Mouse (Mus musculus) hindbrain, embryonic 16.5 days (tissue): ENCODE measurements around the gene Gprasp1. TPM values are rescaled to one million over a fixed set of nuclear protein-coding genes. Genes with fewer than 3 reads are reported as not detected.
"Not testable (repeated sequence)": the region's sequence is repeated elsewhere in the genome, so short reads cannot be mapped to it uniquely, and the experiment has no call there.

ENCODE experiments used
- ATAC-seq: fragments of 200-750 bp; cut with Nextera tagmentation; 2 replicates; pipeline ENCODE4 v1.8.0; 2017; ENCODE audit warnings: moderate TSS enrichment, moderate library complexity
- H3K27ac ChIP-seq: fragments of 300-500 bp; sonication (generic); 2 replicates; pipeline ENCODE4 v1.5.1; 2014; ENCODE audit warnings: low read depth, mild to moderate bottlenecking, control low read depth, low read length, moderate library complexity
- H3K27me3 ChIP-seq: fragments of 300-500 bp; sonication (generic); replicated peaks from 2 replicates; pipeline ENCODE4 v1.6.1; 2014; ENCODE audit warnings: low read length; ENCODE audit not compliant: control insufficient read depth, insufficient read depth
- H3K36me3 ChIP-seq: fragments of 300-500 bp; sonication (generic); 2 replicates; pipeline ENCODE4 v1.6.1; 2014; ENCODE audit warnings: mild to moderate bottlenecking, low read length, moderate library complexity, mixed read lengths; ENCODE audit not compliant: control insufficient read depth, insufficient read depth
- H3K4me1 ChIP-seq: fragments of 300-500 bp; sonication (generic); 2 replicates; pipeline ENCODE4 v1.6.1; 2014; ENCODE audit warnings: low read depth, low read length; ENCODE audit not compliant: control insufficient read depth, insufficient read depth
- H3K4me2 ChIP-seq: fragments of 300-500 bp; sonication (generic); 2 replicates; pipeline ENCODE4 v1.6.1; 2014; ENCODE audit warnings: mild to moderate bottlenecking, low read length, control low read depth, moderate library complexity
- H3K4me3 ChIP-seq: fragments of 300-500 bp; sonication (generic); 2 replicates; pipeline ENCODE4 v1.5.1; 2014; ENCODE audit warnings: mild to moderate bottlenecking, low read length, control low read depth, moderate library complexity
- H3K9ac ChIP-seq: fragments of 300-500 bp; sonication (generic); 2 replicates; pipeline ENCODE4 v1.6.1; 2014; ENCODE audit warnings: low read depth, mild to moderate bottlenecking, control low read depth, low read length, moderate library complexity
- H3K9me3 ChIP-seq: fragments of 300-500 bp; sonication (generic); 2 replicates; pipeline ENCODE4 v1.6.1; 2014; ENCODE audit warnings: mild to moderate bottlenecking, low read length, moderate library complexity; ENCODE audit not compliant: control insufficient read depth
- WGBS: fragments of 180-500 bp; shearing (Covaris S2); extraction: QIAGEN DNeasy Blood & Tissue Kit; methylation state at CpG from one replicate; pipeline ENCODE4 v1.1.7; 2014; 5-methylcytosine and 5-hydroxymethylcytosine counted together
- microRNA counts: library from miRNA; unstranded; fragments of <30 nt; microRNA quantifications from one replicate; lab custom pipeline; 2016
- microRNA-seq: library from miRNA; unstranded; fragments of <30 nt; microRNA quantifications from one replicate; pipeline ENCODE4, GENCODE M21; 2017
- polyA plus RNA-seq: library from polyadenylated mRNA; unstranded; fragments of >200 nt; fragmentation: Nextera tagmentation; extraction: Ambion mirVana; gene quantifications from 2 replicates; pipeline ENCODE4 v1.2.1, GENCODE M21; 2015

The Gprasp1 gene
- polyA plus RNA-seq, 1 experiment from 2014 or later, result 236 TPM

GRCm38 (mm10) chrX:135804149-135804548 lies 61.6 kb downstream of the Gprasp1 start:
- H3K9me3 ChIP-seq, result no peaks in the 10 kb centered on the region
- no peak overlapping the region for H3K4me2 ChIP-seq
- ATAC-seq, result no peak
- H3K4me1 ChIP-seq, result no peaks in the 10 kb centered on the region
- WGBS, result 86% methylated on average over 3 of the region's 3 CpGs
- no peak overlapping the region for H3K4me3 ChIP-seq
- no peak overlapping the region for H3K9ac ChIP-seq
- H3K27ac ChIP-seq, result no peak overlapping the region
- H3K36me3 ChIP-seq, result no peaks in the 10 kb centered on the region
- H3K27me3 ChIP-seq, result no peaks in the 10 kb centered on the region

- ATAC-seq, result peak; percentile 60
- Histone ChIP-seq H3K4me1 (no peaks in the 10 kb centered on the region), H3K36me3 (no peaks in the 10 kb centered on the region), H3K27ac (no peak overlapping the region), H3K4me2 (no peak overlapping the region), H3K4me3 (no peak overlapping the region), H3K27me3 (no peaks in the 10 kb centered on the region), H3K9me3 (no peaks in the 10 kb centered on the region), H3K9ac (no peak overlapping the region)
- WGBS, result 14% methylated on average over 1 of the region's 1 CpGs
Observed at GRCm38 (mm10) chrX:135805780-135806179, 63.2 kb downstream of the Gprasp1 start.

- H3K9me3 ChIP-seq, H3K27ac ChIP-seq, H3K36me3 ChIP-seq, ATAC-seq, H3K27me3 ChIP-seq, H3K4me3 ChIP-seq, H3K9ac ChIP-seq, H3K4me2 ChIP-seq, H3K4me1 ChIP-seq: not testable (repeated sequence)
- 47% methylated on average over 1 of the region's 1 CpGs for WGBS
Observed at GRCm38 (mm10) chrX:135835896-135836295, 93.4 kb downstream of the Gprasp1 start.

- Histone ChIP-seq H3K27me3 (no peaks in the 10 kb centered on the region), H3K27ac (peak overlapping the region; percentile 49), H3K36me3 (no peaks in the 10 kb centered on the region), H3K4me2 (peak overlapping the region; percentile 55; the same call in 1 of the 2 replicates), H3K4me1 (no peaks in the 10 kb centered on the region), H3K4me3 (no peak overlapping the region), H3K9me3 (no peaks in the 10 kb centered on the region), H3K9ac (no peak overlapping the region)
- ATAC-seq, result no peak
- 59% methylated on average over 2 of the region's 2 CpGs for WGBS
Observed at GRCm38 (mm10) chrX:135837896-135838295, 95.4 kb downstream of the Gprasp1 start.

DNA sequence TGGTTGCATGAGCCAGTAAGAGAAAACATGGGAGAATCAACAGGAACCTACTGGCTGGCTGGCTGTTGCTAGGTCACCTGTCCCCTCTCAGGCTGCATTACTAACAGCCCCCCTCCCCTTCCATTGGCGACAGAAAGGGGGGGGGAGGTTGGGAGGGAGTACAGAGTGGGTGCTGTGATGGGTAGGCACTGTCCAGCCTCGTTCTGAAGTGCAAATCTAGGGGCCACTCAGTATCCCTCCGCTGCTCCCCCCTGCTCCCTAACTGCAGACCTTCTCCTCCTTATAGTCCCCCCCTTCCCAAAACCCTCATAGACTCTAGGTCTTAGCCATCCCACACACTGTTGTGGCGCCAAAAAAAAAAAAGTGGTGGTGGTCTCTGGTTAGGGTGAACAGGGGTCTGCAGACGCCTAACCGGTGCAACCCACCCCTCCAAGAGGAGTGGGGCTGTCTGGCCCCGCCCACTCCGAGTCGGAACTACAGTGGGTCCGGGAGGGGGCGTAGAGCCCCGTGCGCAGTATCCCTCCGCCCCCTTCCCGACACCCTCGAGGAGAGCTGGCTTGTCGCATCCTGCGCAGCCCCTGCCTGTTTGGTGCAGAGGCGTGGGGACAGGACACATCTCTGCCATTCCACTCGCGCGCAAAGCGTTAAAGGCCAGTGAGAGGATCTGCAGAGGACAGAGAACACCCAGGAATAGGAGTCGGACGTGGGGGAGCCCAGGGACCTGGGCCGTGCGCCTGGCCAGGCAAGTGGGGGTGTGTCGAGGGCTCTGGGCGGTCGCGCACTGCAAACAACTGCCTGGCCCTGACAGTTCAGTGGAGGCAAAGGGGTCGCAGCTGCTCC lies 96.2 kb downstream of the Gprasp1 start, which contains the start of gene Gprasp2:
TSS of gene Gprasp2 (plus strand) at position 514 of the 840 bp plus-strand sequence.
- H3K36me3 ChIP-seq, H3K27me3 ChIP-seq, H3K4me1 ChIP-seq, H3K9me3 ChIP-seq: not testable (repeated sequence)
- peak within 1 kb of the TSS; percentile 72 for H3K27ac ChIP-seq
- 21% methylated on average over 22 of the region's 32 CpGs for WGBS
- ATAC-seq, result peak; percentile 92
- H3K4me2 ChIP-seq, result peak within 1 kb of the TSS; percentile 55
- peak within 1 kb of the TSS; percentile 59 for H3K4me3 ChIP-seq
- peak within 1 kb of the TSS; percentile 79 for H3K9ac ChIP-seq

- ATAC-seq, result peak; percentile 48
- Histone ChIP-seq H3K4me2 (peak overlapping the region; percentile 55), H3K4me3 (peak overlapping the region; percentile 59), H3K27ac (peak overlapping the region; percentile 72), H3K9ac (peak overlapping the region; percentile 79)
- 19% methylated on average over 14 of the region's 17 CpGs for WGBS
- not testable (repeated sequence) for H3K9me3 ChIP-seq, H3K27me3 ChIP-seq, H3K36me3 ChIP-seq, H3K4me1 ChIP-seq
Observed at GRCm38 (mm10) chrX:135839397-135840391, 97.2 kb downstream of the Gprasp1 start.

MicroRNAs within 50 kb of the gene (microRNA counts, 519-probe panel; counts per million panel counts)
- not detected for microRNA mmu-miR-1970 (lab: Ali Mortazavi, UCI)

Small RNA genes lying within 50 kb of the gene (microRNA-seq; reads per million reads assigned to microRNA genes)
- not detected for gene Mir1970
- gene Mir7646, result not detected

Other genes starting within 250 kb of the Gprasp1 start
- not detected in 2 replicates for gene AV320801, start 248.1 kb upstream of the Gprasp1 start, polyA plus RNA-seq
- gene Nxf7, start 144.0 kb upstream of the Gprasp1 start, polyA plus RNA-seq, result 0.19 TPM in 1 of 2 replicates, not detected in the other
- gene Prame, start 115.0 kb upstream of the Gprasp1 start, polyA plus RNA-seq, result not detected in 2 replicates
- not detected in 2 replicates for gene Tcp11x2, start 48.9 kb upstream of the Gprasp1 start, polyA plus RNA-seq
- gene Tmsb15a, start 17.5 kb upstream of the Gprasp1 start, polyA plus RNA-seq, result not detected in 2 replicates
- gene Armcx5, start within 50 bp of the Gprasp1 start, polyA plus RNA-seq, result 12.0 and 13.2 TPM in 2 replicates
- 114 and 120 TPM in 2 replicates for gene Bhlhb9, start 54.9 kb downstream of the Gprasp1 start, polyA plus RNA-seq
- 238 and 242 TPM in 2 replicates for gene Gprasp2, start 96.3 kb downstream of the Gprasp1 start, polyA plus RNA-seq